Mouse (Mus musculus): ENCODE data around the gene Snx6. TPM values are rescaled to one million over a fixed set of nuclear protein-coding genes. Genes with fewer than 3 reads are reported as not detected.
"Not testable (repeated sequence)": the region's sequence is repeated elsewhere in the genome, so short reads cannot be mapped to it uniquely, and the experiment has no call there.

The Snx6 gene
- total RNA-seq, 2 experiments from 2014 or later = 17.2 to 17.5 TPM

- intact Hi-C loops (cut with DNase I) = no loop called here
Measured at GRCm38 (mm10) chr12:54806131-54806530, 10.6 kb upstream of the Snx6 start.

GRCm38 (mm10) chr12:54805254-54806002, 9.9 kb upstream of the Snx6 start:
- DNase-seq = no peak
- intact Hi-C loops (cut with DNase I) = no loop called here

More at GRCm38 (mm10) chr12:54806131-54806530, 10.6 kb upstream of the Snx6 start:
- DNase-seq = no peak

- no peak for DNase-seq
- intact Hi-C loops (cut with DNase I) = no loop called here
Measured at GRCm38 (mm10) chr12:54803531-54803930, 8.0 kb upstream of the Snx6 start.

- DNase-seq = no peak
- intact Hi-C loops (cut with DNase I) = no loop called here
Measured at GRCm38 (mm10) chr12:54796516-54797195, 1.2 kb upstream of the Snx6 start.

GRCm38 (mm10) chr12:54794392-54794791, 1.1 kb downstream of the Snx6 start:
- DNase-seq = no peak
- intact Hi-C loops (cut with DNase I) = no loop called here

GRCm38 (mm10) chr12:54791465-54791864, 4.0 kb downstream of the Snx6 start:
- intact Hi-C loops (cut with DNase I) = no loop called here

GRCm38 (mm10) chr12:54789346-54790143, 6.0 kb downstream of the Snx6 start:
- peak; percentile 21 to 33 for DNase-seq
- intact Hi-C loops (cut with DNase I) = no loop called here

More at GRCm38 (mm10) chr12:54791465-54791864, 4.0 kb downstream of the Snx6 start:
- no peak for DNase-seq

- intact Hi-C loops (cut with DNase I) = no loop called here
- DNase-seq = no peak
Measured at GRCm38 (mm10) chr12:54763624-54764023, 31.9 kb downstream of the Snx6 start.

GRCm38 (mm10) chr12:54760676-54761075, 34.8 kb downstream of the Snx6 start:
- intact Hi-C loops (cut with DNase I) = no loop called here

GRCm38 (mm10) chr12:54758846-54759245, 36.7 kb downstream of the Snx6 start:
- intact Hi-C loops (cut with DNase I) = no loop called here
- DNase-seq = no peak

More at GRCm38 (mm10) chr12:54760676-54761075, 34.8 kb downstream of the Snx6 start:
- no peak for DNase-seq

- DNase-seq = no peak
- intact Hi-C loops (cut with DNase I) = no loop called here
Measured at GRCm38 (mm10) chr12:54748647-54749046, 46.9 kb downstream of the Snx6 start.

GRCm38 (mm10) chr12:54738661-54739243, 56.8 kb downstream of the Snx6 start:
- intact Hi-C loops (cut with DNase I) = not testable (repeated sequence)
- DNase-seq = peak in 1 of 2 experiments; percentile 34

- DNase-seq; intact Hi-C loops (cut with DNase I): not testable (repeated sequence)
Measured at GRCm38 (mm10) chr12:54737891-54738660, 57.4 kb downstream of the Snx6 start.

- intact Hi-C loops (cut with DNase I); DNase-seq: not testable (repeated sequence)
Measured at GRCm38 (mm10) chr12:54734307-54735131, 61.0 kb downstream of the Snx6 start.

GRCm38 (mm10) chr12:54729140-54730059, 66.1 kb downstream of the Snx6 start:
- intact Hi-C loops (cut with DNase I) = not testable (repeated sequence)

GRCm38 (mm10) chr12:54718871-54719786, 76.4 kb downstream of the Snx6 start:
- intact Hi-C loops (cut with DNase I); DNase-seq: not testable (repeated sequence)

More at GRCm38 (mm10) chr12:54729140-54730059, 66.1 kb downstream of the Snx6 start:
- DNase-seq = not testable (repeated sequence)

- intact Hi-C loops (cut with DNase I); DNase-seq: not testable (repeated sequence)
Measured at GRCm38 (mm10) chr12:54717516-54717915, 78.0 kb downstream of the Snx6 start.
